Mouse (Mus musculus): ENCODE measurements around the gene Mical3. TPM values are rescaled to one million over a fixed set of nuclear protein-coding genes. Genes with fewer than 3 reads are reported as not detected.

Mical3 gene
- polyA plus RNA-seq, 1 experiment from 2014 or later: 12.9 TPM

- H3K4me1 ChIP-seq (replicated peaks; ENCODE audit: control insufficient read depth, insufficient read depth, low read length): no peaks in the 10 kb centered on the region
- no peak overlapping the region for H3K4me2 ChIP-seq (ENCODE audit: low read length)
- H3K36me3 ChIP-seq (ENCODE audit: control insufficient read depth, insufficient read depth, low read length): no peaks in the 10 kb centered on the region
- H3K4me3 ChIP-seq (ENCODE audit: low read depth, low read length): no peak overlapping the region
- H3K27ac ChIP-seq (ENCODE audit: low read depth): no peak overlapping the region
- H3K9me3 ChIP-seq (ENCODE audit: control insufficient read depth, low read length): no peaks in the 10 kb centered on the region
- ATAC-seq (replicated peaks; ENCODE audit: low FRiP score, low TSS enrichment, low read depth): 0 out of 2 replicates have a peak, but pooled peaks have one; percentile 24
- DNase-seq (ENCODE audit: low spot score): no peak
- no peak overlapping the region for H3K9ac ChIP-seq (ENCODE audit: low read length)
- H3K27me3 ChIP-seq (replicated peaks; ENCODE audit: control insufficient read depth, insufficient read depth, low read length): no peaks in the 10 kb centered on the region
- 51% methylated on average over 5 of the region's 5 CpGs for WGBS
Measured at GRCm38 (mm10) chr6:120903450-120903912, 227.3 kb downstream of the Mical3 start.

GRCm38 (mm10) chr6:120901776-120902645 is 228.8 kb downstream of the Mical3 start:
- Histone ChIP-seq H3K4me2 (ENCODE audit: low read length) (no peak overlapping the region), H3K27ac (ENCODE audit: low read depth) (no peak overlapping the region), H3K4me3 (ENCODE audit: low read depth, low read length) (no peak overlapping the region), H3K36me3 (ENCODE audit: control insufficient read depth, insufficient read depth, low read length) (no peaks in the 10 kb centered on the region), H3K9me3 (ENCODE audit: control insufficient read depth, low read length) (no peaks in the 10 kb centered on the region), H3K9ac (ENCODE audit: low read length) (no peak overlapping the region), H3K4me1 (replicated peaks; ENCODE audit: control insufficient read depth, insufficient read depth, low read length) (no peaks in the 10 kb centered on the region), H3K27me3 (replicated peaks; ENCODE audit: control insufficient read depth, insufficient read depth, low read length) (no peaks in the 10 kb centered on the region)
- WGBS: 85% methylated on average over 14 of the region's 14 CpGs
- no peak for DNase-seq (ENCODE audit: low spot score)
- ATAC-seq (replicated peaks; ENCODE audit: low FRiP score, low TSS enrichment, low read depth): no peak

GRCm38 (mm10) chr6:120898188-120898833 is 232.5 kb downstream of the Mical3 start:
- H3K4me1 ChIP-seq (replicated peaks; ENCODE audit: control insufficient read depth, insufficient read depth, low read length): no peaks in the 10 kb centered on the region
- ATAC-seq (replicated peaks; ENCODE audit: low FRiP score, low TSS enrichment, low read depth) (peak; percentile 47), DNase-seq (ENCODE audit: low spot score) (peak; percentile 58)
- no peak overlapping the region for H3K27ac ChIP-seq (ENCODE audit: low read depth)
- WGBS: 67% methylated on average over 6 of the region's 6 CpGs
- H3K9me3 ChIP-seq (ENCODE audit: control insufficient read depth, low read length): no peaks in the 10 kb centered on the region
- no peak overlapping the region for H3K9ac ChIP-seq (ENCODE audit: low read length)
- H3K4me3 ChIP-seq (ENCODE audit: low read depth, low read length): no peak overlapping the region
- H3K4me2 ChIP-seq (ENCODE audit: low read length): no peak overlapping the region
- no peaks in the 10 kb centered on the region for H3K27me3 ChIP-seq (replicated peaks; ENCODE audit: control insufficient read depth, insufficient read depth, low read length)
- H3K36me3 ChIP-seq (ENCODE audit: control insufficient read depth, insufficient read depth, low read length): peaks cover 16% of the 10 kb centered on the region

- H3K4me3 ChIP-seq (ENCODE audit: low read depth, low read length): no peak overlapping the region
- no peak overlapping the region for H3K9ac ChIP-seq (ENCODE audit: low read length)
- H3K4me1 ChIP-seq (replicated peaks; ENCODE audit: control insufficient read depth, insufficient read depth, low read length): no peaks in the 10 kb centered on the region
- ATAC-seq (replicated peaks; ENCODE audit: low FRiP score, low TSS enrichment, low read depth) (no peak), DNase-seq (ENCODE audit: low spot score) (no peak)
- WGBS: 83% methylated on average over 9 of the region's 9 CpGs
- no peak overlapping the region for H3K27ac ChIP-seq (ENCODE audit: low read depth)
- H3K36me3 ChIP-seq (ENCODE audit: control insufficient read depth, insufficient read depth, low read length): peaks cover 47% of the 10 kb centered on the region
- H3K4me2 ChIP-seq (ENCODE audit: low read length): no peak overlapping the region
- H3K9me3 ChIP-seq (ENCODE audit: control insufficient read depth, low read length): no peaks in the 10 kb centered on the region
- H3K27me3 ChIP-seq (replicated peaks; ENCODE audit: control insufficient read depth, insufficient read depth, low read length): no peaks in the 10 kb centered on the region
Measured at GRCm38 (mm10) chr6:120894524-120894923, 236.3 kb downstream of the Mical3 start.

GRCm38 (mm10) chr6:120894089-120894488 is 236.7 kb downstream of the Mical3 start:
- Histone ChIP-seq H3K9ac (ENCODE audit: low read length) (no peak overlapping the region), H3K4me1 (replicated peaks; ENCODE audit: control insufficient read depth, insufficient read depth, low read length) (no peaks in the 10 kb centered on the region), H3K4me3 (ENCODE audit: low read depth, low read length) (no peak overlapping the region), H3K27me3 (replicated peaks; ENCODE audit: control insufficient read depth, insufficient read depth, low read length) (no peaks in the 10 kb centered on the region), H3K27ac (ENCODE audit: low read depth) (no peak overlapping the region), H3K36me3 (ENCODE audit: control insufficient read depth, insufficient read depth, low read length) (peaks cover 51% of the 10 kb centered on the region), H3K9me3 (ENCODE audit: control insufficient read depth, low read length) (no peaks in the 10 kb centered on the region), H3K4me2 (ENCODE audit: low read length) (no peak overlapping the region)
- no peak for DNase-seq (ENCODE audit: low spot score)
- ATAC-seq (replicated peaks; ENCODE audit: low FRiP score, low TSS enrichment, low read depth): no peak
- WGBS: 94% methylated on average over 9 of the region's 9 CpGs

GRCm38 (mm10) chr6:120886696-120887095 is 244.1 kb downstream of the Mical3 start:
- no peaks in the 10 kb centered on the region for H3K27me3 ChIP-seq (replicated peaks; ENCODE audit: control insufficient read depth, insufficient read depth, low read length)
- H3K9ac ChIP-seq (ENCODE audit: low read length): no peak overlapping the region
- DNase-seq (ENCODE audit: low spot score) (no peak), ATAC-seq (replicated peaks; ENCODE audit: low FRiP score, low TSS enrichment, low read depth) (no peak)
- no peak overlapping the region for H3K4me2 ChIP-seq (ENCODE audit: low read length)
- H3K36me3 ChIP-seq (ENCODE audit: control insufficient read depth, insufficient read depth, low read length): peaks cover 60% of the 10 kb centered on the region
- no peak overlapping the region for H3K4me3 ChIP-seq (ENCODE audit: low read depth, low read length)
- no peak overlapping the region for H3K27ac ChIP-seq (ENCODE audit: low read depth)
- H3K9me3 ChIP-seq (ENCODE audit: control insufficient read depth, low read length): peaks cover 3% of the 10 kb centered on the region; the same call in 1 of the 2 replicates
- H3K4me1 ChIP-seq (replicated peaks; ENCODE audit: control insufficient read depth, insufficient read depth, low read length): no peaks in the 10 kb centered on the region
- 78% methylated on average over 17 of the region's 17 CpGs for WGBS

GRCm38 (mm10) chr6:120884436-120884835 is 246.4 kb downstream of the Mical3 start:
- H3K27me3 ChIP-seq (replicated peaks; ENCODE audit: control insufficient read depth, insufficient read depth, low read length): no peaks in the 10 kb centered on the region
- ATAC-seq (replicated peaks; ENCODE audit: low FRiP score, low TSS enrichment, low read depth) (no peak), DNase-seq (ENCODE audit: low spot score) (no peak)
- no peak overlapping the region for H3K9ac ChIP-seq (ENCODE audit: low read length)
- no peak overlapping the region for H3K4me2 ChIP-seq (ENCODE audit: low read length)
- H3K36me3 ChIP-seq (ENCODE audit: control insufficient read depth, insufficient read depth, low read length): peaks cover 52% of the 10 kb centered on the region
- H3K9me3 ChIP-seq (ENCODE audit: control insufficient read depth, low read length): peaks cover 3% of the 10 kb centered on the region; the same call in 1 of the 2 replicates
- H3K27ac ChIP-seq (ENCODE audit: low read depth): no peak overlapping the region
- WGBS: 94% methylated on average over 6 of the region's 6 CpGs
- H3K4me3 ChIP-seq (ENCODE audit: low read depth, low read length): no peak overlapping the region
- H3K4me1 ChIP-seq (replicated peaks; ENCODE audit: control insufficient read depth, insufficient read depth, low read length): no peaks in the 10 kb centered on the region
